Mouse (Mus musculus) granulocyte monocyte progenitor cell, adult 5-6 weeks (primary cell): ENCODE data around the gene Olfr122. TPM values are rescaled to one million over a fixed set of nuclear protein-coding genes. Genes with fewer than 3 reads are reported as not detected.

Experiments
- ATAC-seq: replicated peaks from 2 replicates; pipeline ENCODE4 v1.8.0; 2016; ENCODE audit warnings: mild to moderate bottlenecking, moderate TSS enrichment, inconsistent platforms; ENCODE audit not compliant: poor library complexity, severe bottlenecking
- total RNA-seq, 2 experiments: library from RNA; stranded (forward) in 1 of 2; stranded (reverse) in 1 of 2; fragments of 200-712, 200-1000 nt in 1 of 2; fragments of >200 nt in 1 of 2; fragmentation: Nextera tagmentation in 1 of 2; gene quantifications; 2 replicates each; pipeline ENCODE4 v1.2.3; 2014 to 2017

Gene Olfr122
- total RNA-seq (2014; fragmentation: Nextera tagmentation) (not detected in 2 replicates), total RNA-seq (2017) (not detected in 2 replicates)

DNA sequence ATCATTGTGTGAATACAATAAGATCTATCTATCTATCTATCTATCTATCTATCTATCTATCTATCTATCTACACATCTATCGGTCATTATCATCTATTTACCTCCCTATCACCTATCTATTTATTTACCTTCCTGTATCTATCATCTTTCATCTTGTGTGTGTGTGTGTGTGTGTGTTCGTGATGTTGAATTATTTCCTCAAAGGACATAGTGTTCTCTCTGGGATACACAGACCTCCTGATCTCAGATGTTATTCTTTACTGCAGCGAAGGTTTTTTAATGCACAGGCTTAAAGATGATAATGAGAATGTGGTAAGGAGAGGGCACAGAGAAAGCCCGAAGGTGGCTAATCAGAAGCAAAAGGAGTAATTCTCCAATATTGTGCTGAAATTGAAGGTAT, at the start of gene Olfr122:
Gene Olfr122, plus strand, starts transcription at position 301 of the 400 bp plus-strand sequence.
- no peak for ATAC-seq

GRCm38 (mm10) chr17:37721508-37721907, 46.9 kb upstream of the Olfr122 start, which contains the start of gene Olfr120:
Gene Olfr120, plus strand, starts transcription at chr17:37721808.
- ATAC-seq = no peak

DNA sequence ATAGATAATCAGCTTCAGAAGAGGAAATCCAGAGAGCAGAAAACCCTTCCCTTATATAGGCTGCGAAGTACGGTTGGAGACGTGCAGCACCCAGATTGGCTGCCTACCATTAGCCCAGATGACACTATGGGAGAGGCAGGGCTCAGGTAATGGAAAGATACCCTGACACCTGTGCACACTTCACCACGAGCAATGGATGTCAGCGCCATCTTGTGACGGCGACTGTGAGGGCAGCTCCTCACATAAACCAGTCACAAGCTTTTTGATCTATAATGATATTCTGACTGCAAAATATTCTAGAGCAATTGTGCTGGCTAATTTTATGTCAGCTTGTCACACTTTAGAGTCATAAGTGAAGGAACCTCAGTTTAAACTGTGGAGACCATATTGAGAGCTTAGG, 30.3 kb upstream of the Olfr122 start:
- ATAC-seq = no peak

DNA sequence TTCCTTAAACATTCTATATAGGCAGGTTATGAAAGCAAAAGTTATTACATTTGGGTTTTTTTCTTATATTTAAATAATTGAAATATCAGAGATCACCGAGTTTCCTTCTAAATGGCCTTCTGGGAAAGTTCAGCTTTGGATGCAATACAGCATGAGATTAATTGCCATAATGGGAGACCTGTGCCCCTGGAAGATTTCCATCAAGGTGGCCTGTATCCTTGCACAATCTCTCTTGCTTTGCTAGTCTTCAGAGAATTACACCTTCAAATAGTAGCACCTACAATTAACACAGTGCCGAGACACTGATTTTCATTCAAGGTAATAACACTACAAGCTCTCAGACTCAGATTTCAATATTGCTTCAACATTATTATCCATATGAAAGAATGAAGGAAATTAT, 24.8 kb downstream of the Olfr122 start, which contains the start of gene Olfr123:
Gene Olfr123, plus strand, starts transcription at position 301 of the 400 bp plus-strand sequence.
- ATAC-seq = no peak

DNA sequence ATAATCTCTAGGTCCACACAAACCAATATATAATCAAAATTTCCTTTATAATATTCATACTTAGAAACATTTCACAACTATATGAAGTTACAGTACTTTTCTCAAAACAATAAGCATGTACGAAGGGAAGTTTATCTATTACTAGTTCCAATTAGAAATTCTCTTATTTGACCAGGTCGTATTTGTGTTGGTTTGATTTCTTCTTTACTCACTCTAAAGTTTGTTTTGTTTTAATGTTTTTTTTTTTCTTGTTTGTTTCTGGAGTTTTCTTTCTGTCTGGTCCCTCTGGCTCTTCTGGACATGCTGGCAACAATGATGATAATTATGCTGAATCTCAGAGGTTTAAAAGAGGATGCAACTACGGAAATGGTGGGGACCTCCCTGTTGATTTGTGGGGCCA, 31.2 kb downstream of the Olfr122 start, which contains the start of gene Olfr124:
Gene Olfr124, plus strand, starts transcription at position 301 of the 400 bp plus-strand sequence.
- no peak for ATAC-seq

Other genes with a start within 250 kb of the Olfr122 start
- gene Olfr112, start 199.2 kb upstream of the Olfr122 start, total RNA-seq (2014; fragmentation: Nextera tagmentation) = not detected in 2 replicates
- not detected in 2 replicates for gene Olfr112, start 199.2 kb upstream of the Olfr122 start, total RNA-seq (2017)
- not detected in 2 replicates for gene Olfr113, start 190.9 kb upstream of the Olfr122 start, total RNA-seq (2014; fragmentation: Nextera tagmentation)
- not detected in 2 replicates for gene Olfr113, start 190.9 kb upstream of the Olfr122 start, total RNA-seq (2017)
- not detected in 2 replicates for gene Olfr114, start 175.9 kb upstream of the Olfr122 start, total RNA-seq (2014; fragmentation: Nextera tagmentation)
- not detected in 2 replicates for gene Olfr114, start 175.9 kb upstream of the Olfr122 start, total RNA-seq (2017)
- not detected in 2 replicates for gene Olfr115, start 141.5 kb upstream of the Olfr122 start, total RNA-seq (2014; fragmentation: Nextera tagmentation)
- gene Olfr115, start 141.5 kb upstream of the Olfr122 start, total RNA-seq (2017) = not detected in 2 replicates
- not detected in 2 replicates for gene Olfr116, start 141.4 kb upstream of the Olfr122 start, total RNA-seq (2014; fragmentation: Nextera tagmentation)
- gene Olfr116, start 141.4 kb upstream of the Olfr122 start, total RNA-seq (2017) = not detected in 2 replicates
- gene Olfr117, start 104.8 kb upstream of the Olfr122 start, total RNA-seq (2014; fragmentation: Nextera tagmentation) = not detected in 2 replicates
- not detected in 2 replicates for gene Olfr117, start 104.8 kb upstream of the Olfr122 start, total RNA-seq (2017)
- gene Olfr118, start 101.6 kb upstream of the Olfr122 start, total RNA-seq (2014; fragmentation: Nextera tagmentation) = not detected in 2 replicates
- not detected in 2 replicates for gene Olfr118, start 101.6 kb upstream of the Olfr122 start, total RNA-seq (2017)
- not detected in 2 replicates for gene Olfr119, start 72.0 kb upstream of the Olfr122 start, total RNA-seq (2014; fragmentation: Nextera tagmentation)
- not detected in 2 replicates for gene Olfr119, start 72.0 kb upstream of the Olfr122 start, total RNA-seq (2017)
- gene Olfr120, start 46.8 kb upstream of the Olfr122 start, total RNA-seq (2014; fragmentation: Nextera tagmentation) = not detected in 2 replicates
- gene Olfr120, start 46.8 kb upstream of the Olfr122 start, total RNA-seq (2017) = not detected in 2 replicates
- not detected in 2 replicates for gene Olfr121, start 19.8 kb upstream of the Olfr122 start, total RNA-seq (2014; fragmentation: Nextera tagmentation)
- not detected in 2 replicates for gene Olfr121, start 19.8 kb upstream of the Olfr122 start, total RNA-seq (2017)
- gene Olfr123, start 24.9 kb downstream of the Olfr122 start, total RNA-seq (2014; fragmentation: Nextera tagmentation) = not detected in 2 replicates
- gene Olfr123, start 24.9 kb downstream of the Olfr122 start, total RNA-seq (2017) = not detected in 2 replicates
- not detected in 2 replicates for gene Olfr124, start 31.3 kb downstream of the Olfr122 start, total RNA-seq (2014; fragmentation: Nextera tagmentation)
- not detected in 2 replicates for gene Olfr124, start 31.3 kb downstream of the Olfr122 start, total RNA-seq (2017)
- not detected in 2 replicates for gene Olfr125, start 64.3 kb downstream of the Olfr122 start, total RNA-seq (2014; fragmentation: Nextera tagmentation)
- gene Olfr125, start 64.3 kb downstream of the Olfr122 start, total RNA-seq (2017) = not detected in 2 replicates
- not detected in 2 replicates for gene Olfr126, start 78.9 kb downstream of the Olfr122 start, total RNA-seq (2014; fragmentation: Nextera tagmentation)
- gene Olfr126, start 78.9 kb downstream of the Olfr122 start, total RNA-seq (2017) = not detected in 2 replicates
- gene Olfr127, start 131.8 kb downstream of the Olfr122 start, total RNA-seq (2014; fragmentation: Nextera tagmentation) = not detected in 2 replicates
- not detected in 2 replicates for gene Olfr127, start 131.8 kb downstream of the Olfr122 start, total RNA-seq (2017)
- gene Olfr128, start 151.9 kb downstream of the Olfr122 start, total RNA-seq (2014; fragmentation: Nextera tagmentation) = not detected in 2 replicates
- not detected in 2 replicates for gene Olfr128, start 151.9 kb downstream of the Olfr122 start, total RNA-seq (2017)
- gene Olfr761, start 184.5 kb downstream of the Olfr122 start, total RNA-seq (2014; fragmentation: Nextera tagmentation) = not detected in 2 replicates
- gene Olfr761, start 184.5 kb downstream of the Olfr122 start, total RNA-seq (2017) = not detected in 2 replicates